Mouse (Mus musculus) kidney, adult 2 months (tissue): Measurements from ENCODE around the gene Samhd1. TPM values are rescaled to one million over a fixed set of nuclear protein-coding genes. Genes with fewer than 3 reads are reported as not detected.

ENCODE experiments used
- DNase-seq: peaks from one replicate; pipeline ENCODE4 v3.0.0; 2021
- H3K27ac ChIP-seq: fragments of 200-500 bp; 2 replicates; pipeline ENCODE4 v1.5.1; 2012; ENCODE audit warnings: low read depth, low read length, control low read depth, inconsistent platforms; ENCODE audit not compliant: insufficient read depth
- H3K27me3 ChIP-seq: fragments of 200-500 bp; replicated peaks from 2 replicates; pipeline ENCODE4 v1.6.1; 2012; ENCODE audit warnings: mild to moderate bottlenecking, moderate library complexity, low read length, inconsistent platforms; ENCODE audit not compliant: control insufficient read depth, insufficient read depth
- H3K36me3 ChIP-seq: fragments of 200-500 bp; 2 replicates; pipeline ENCODE4 v1.6.1; 2012; ENCODE audit warnings: mild to moderate bottlenecking, moderate library complexity, low read length, inconsistent platforms; ENCODE audit not compliant: control insufficient read depth, insufficient read depth
- H3K4me1 ChIP-seq: fragments of 200-500 bp; 2 replicates; pipeline ENCODE4 v1.6.1; 2011; ENCODE audit warnings: low read length; ENCODE audit not compliant: control insufficient read depth, insufficient read depth
- H3K4me3 ChIP-seq: fragments of 200-500 bp; 2 replicates; pipeline ENCODE4 v1.5.1; 2011; ENCODE audit warnings: mild to moderate bottlenecking, low read depth, low read length, control low read depth; ENCODE audit not compliant: insufficient read depth
- CTCF ChIP-seq: fragments of 200-500 bp; conservative IDR thresholded peaks from 2 replicates; pipeline ENCODE4 v1.5.1; 2011; ENCODE audit warnings: low read depth, mild to moderate bottlenecking, control low read depth, low read length, moderate library complexity, mixed read lengths; ENCODE audit not compliant: insufficient read depth, insufficient read length
- POLR2A ChIP-seq: fragments of 200-500 bp; IDR thresholded peaks from one replicate; pipeline ENCODE4 v1.6.1; 2011; ENCODE audit warnings: low read depth, low read length, control low read depth
- WGBS: fragments of 180-500 bp; shearing (Covaris S2); methylation state at CpG from one replicate; pipeline ENCODE4 v1.1.7; 2018; 5-methylcytosine and 5-hydroxymethylcytosine counted together
- polyA plus RNA-seq: library from polyadenylated mRNA; depleted of rRNA; stranded (reverse); fragments of >200 nt; gene quantifications from 2 replicates; pipeline ENCODE4 v1.2.3, GENCODE M21; 2012

Samhd1 gene
- polyA plus RNA-seq, 1 experiment: 23.5 TPM

- TF ChIP-seq POLR2A (no peak), CTCF (no peak)
- Histone ChIP-seq H3K27me3 (no peaks in the 10 kb centered on the region), H3K4me3 (no peak overlapping the region), H3K27ac (no peak overlapping the region), H3K4me1 (no peaks in the 10 kb centered on the region), H3K36me3 (no peaks in the 10 kb centered on the region)
- DNase-seq: no peak
- WGBS: 75% methylated on average over 9 of the region's 9 CpGs
These were observed 12.4 kb upstream of the Samhd1 start for GRCm38 (mm10) chr2:157147397-157148020.

GRCm38 (mm10) chr2:157145173-157145572 lies 10.1 kb upstream of the Samhd1 start:
- H3K4me1 ChIP-seq: no peaks in the 10 kb centered on the region
- WGBS: 55% methylated on average over 1 of the region's 1 CpGs
- no peaks in the 10 kb centered on the region for H3K27me3 ChIP-seq
- no peak overlapping the region for H3K4me3 ChIP-seq
- H3K36me3 ChIP-seq: no peaks in the 10 kb centered on the region
- TF ChIP-seq CTCF: no peak
- no peak for TF ChIP-seq POLR2A
- DNase-seq: no peak
- H3K27ac ChIP-seq: no peak overlapping the region

GRCm38 (mm10) chr2:157144132-157144531 lies 9.1 kb upstream of the Samhd1 start:
- H3K4me3 ChIP-seq: no peak overlapping the region
- DNase-seq: no peak
- H3K27ac ChIP-seq: no peak overlapping the region
- no peaks in the 10 kb centered on the region for H3K27me3 ChIP-seq
- no peaks in the 10 kb centered on the region for H3K36me3 ChIP-seq
- TF ChIP-seq POLR2A (no peak), CTCF (no peak)
- H3K4me1 ChIP-seq: no peaks in the 10 kb centered on the region
- WGBS: 73% methylated on average over 5 of the region's 5 CpGs

GRCm38 (mm10) chr2:157141962-157142361 lies 6.9 kb upstream of the Samhd1 start:
- no peak overlapping the region for H3K4me3 ChIP-seq
- no peak for TF ChIP-seq CTCF
- TF ChIP-seq POLR2A: no peak
- no peaks in the 10 kb centered on the region for H3K27me3 ChIP-seq
- DNase-seq: no peak
- no peaks in the 10 kb centered on the region for H3K4me1 ChIP-seq
- no peak overlapping the region for H3K27ac ChIP-seq
- no peaks in the 10 kb centered on the region for H3K36me3 ChIP-seq
- 82% methylated on average over 4 of the region's 4 CpGs for WGBS

GRCm38 (mm10) chr2:157139251-157139802 lies 4.3 kb upstream of the Samhd1 start:
- no peak overlapping the region for H3K27ac ChIP-seq
- H3K4me3 ChIP-seq: no peak overlapping the region
- H3K36me3 ChIP-seq: no peaks in the 10 kb centered on the region
- DNase-seq: no peak
- H3K4me1 ChIP-seq: no peaks in the 10 kb centered on the region
- H3K27me3 ChIP-seq: no peaks in the 10 kb centered on the region
- 92% methylated on average over 5 of the region's 5 CpGs for WGBS
- no peak for TF ChIP-seq POLR2A

- 74% methylated on average over 5 of the region's 5 CpGs for WGBS
- no peaks in the 10 kb centered on the region for H3K4me1 ChIP-seq
- no peak for TF ChIP-seq POLR2A
- TF ChIP-seq CTCF: no peak
These were observed 3.7 kb upstream of the Samhd1 start for GRCm38 (mm10) chr2:157138808-157139207.

GRCm38 (mm10) chr2:157137959-157138731 lies 3.1 kb upstream of the Samhd1 start:
- H3K4me3 ChIP-seq: no peak overlapping the region
- no peak overlapping the region for H3K27ac ChIP-seq
- TF ChIP-seq POLR2A: no peak
- no peak for TF ChIP-seq CTCF
- peak; percentile 3 for DNase-seq
- no peaks in the 10 kb centered on the region for H3K4me1 ChIP-seq
- no peaks in the 10 kb centered on the region for H3K36me3 ChIP-seq
- H3K27me3 ChIP-seq: no peaks in the 10 kb centered on the region
- WGBS: 73% methylated on average over 9 of the region's 9 CpGs

More at GRCm38 (mm10) chr2:157138808-157139207, 3.7 kb upstream of the Samhd1 start:
- H3K4me3 ChIP-seq: no peak overlapping the region
- DNase-seq: no peak
- H3K27ac ChIP-seq: no peak overlapping the region
- H3K36me3 ChIP-seq: no peaks in the 10 kb centered on the region
- H3K27me3 ChIP-seq: no peaks in the 10 kb centered on the region
